Mouse (Mus musculus) common myeloid progenitor, adult 5-6 weeks (primary cell): ENCODE measurements around the gene Gm21882. TPM values are rescaled to one million over a fixed set of nuclear protein-coding genes. Genes with fewer than 3 reads are reported as not detected.
"Not testable (repeated sequence)": the region's sequence is repeated elsewhere in the genome, so short reads cannot be mapped to it uniquely, and the experiment has no call there.

Experiments
- ATAC-seq: replicated peaks from 2 replicates; pipeline ENCODE4 v1.8.0; 2016; ENCODE audit warnings: low read depth, mild to moderate bottlenecking, moderate TSS enrichment, inconsistent platforms; ENCODE audit not compliant: poor library complexity, severe bottlenecking
- total RNA-seq: library from RNA; stranded (forward); fragments of 200-1000, 187-1606 nt; gene quantifications from 2 replicates; pipeline ENCODE4 v1.2.3, GENCODE M21; 2017

Gm21882 gene
- not detected in 2 replicates for total RNA-seq

DNA sequence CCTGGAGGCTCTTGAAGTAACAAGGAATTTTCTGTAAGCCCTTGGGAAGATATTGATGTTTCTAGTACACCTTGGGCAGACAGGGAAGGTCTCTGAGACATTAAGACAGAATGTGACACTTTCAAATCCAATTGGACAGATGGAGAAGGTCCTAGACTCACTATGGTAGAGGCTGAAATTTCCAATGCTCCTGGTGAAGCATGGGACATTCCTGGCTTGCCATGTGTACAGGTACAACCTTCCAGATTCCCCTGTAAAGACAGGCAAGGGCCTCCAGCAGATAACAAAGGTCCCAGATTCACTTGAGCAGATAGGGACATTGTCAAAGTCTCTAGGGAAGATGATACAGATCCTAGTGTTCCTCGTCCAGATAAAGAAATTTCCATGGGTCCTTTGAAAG is at the start of gene Gm21882:
Gene Gm21882, minus strand, starts transcription at position 101 of the 400 bp plus-strand sequence.
- not testable (repeated sequence) for ATAC-seq

Other genes starting within 250 kb of the Gm21882 start
- not detected in 2 replicates for gene Gm21865, start 64.6 kb downstream of the Gm21882 start, total RNA-seq